Mouse (Mus musculus): ENCODE results near the gene Alpl. TPM values are rescaled to one million over a fixed set of nuclear protein-coding genes. Genes with fewer than 3 reads are reported as not detected.

Alpl gene
- total RNA-seq, 2 experiments from 2014 or later, result 22.5 to 22.9 TPM

GRCm38 (mm10) chr4:137801196-137801595, 5.0 kb upstream of the Alpl start:
- DNase-seq (ENCODE audit: low spot score), result no peak

DNA sequence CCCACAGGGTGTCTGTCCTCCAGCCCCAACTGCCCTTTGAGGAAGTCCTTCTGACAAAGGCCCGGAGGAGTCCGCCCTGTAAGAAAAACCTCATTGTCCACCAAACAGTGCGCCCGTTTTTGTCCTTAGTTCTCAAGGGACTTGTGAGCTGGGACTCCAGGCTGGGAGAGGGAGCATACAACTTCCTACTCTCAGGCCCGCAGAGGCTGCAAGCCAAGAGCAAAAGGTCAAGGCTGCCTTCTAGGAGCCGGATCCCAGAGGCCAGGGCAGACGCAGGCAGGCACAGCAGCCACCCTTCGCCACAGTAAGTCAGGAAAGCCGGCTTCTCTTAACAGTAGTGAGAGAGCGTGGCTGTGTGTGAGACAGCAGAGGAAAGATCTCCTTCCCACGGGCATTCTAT, 4.1 kb upstream of the Alpl start:
- DNase-seq (ENCODE audit: low spot score), result no peak

- DNase-seq (ENCODE audit: low spot score), result no peak
Observed at GRCm38 (mm10) chr4:137797038-137797437, 854 bp upstream of the Alpl start.

GRCm38 (mm10) chr4:137794178-137794900, 1.8 kb downstream of the Alpl start:
- no peak for DNase-seq (ENCODE audit: low spot score)

- no peak for DNase-seq (ENCODE audit: low spot score)
Observed at GRCm38 (mm10) chr4:137793611-137794010, 2.6 kb downstream of the Alpl start.

GRCm38 (mm10) chr4:137791440-137791839, 4.7 kb downstream of the Alpl start:
- DNase-seq (ENCODE audit: low spot score), result no peak

DNA sequence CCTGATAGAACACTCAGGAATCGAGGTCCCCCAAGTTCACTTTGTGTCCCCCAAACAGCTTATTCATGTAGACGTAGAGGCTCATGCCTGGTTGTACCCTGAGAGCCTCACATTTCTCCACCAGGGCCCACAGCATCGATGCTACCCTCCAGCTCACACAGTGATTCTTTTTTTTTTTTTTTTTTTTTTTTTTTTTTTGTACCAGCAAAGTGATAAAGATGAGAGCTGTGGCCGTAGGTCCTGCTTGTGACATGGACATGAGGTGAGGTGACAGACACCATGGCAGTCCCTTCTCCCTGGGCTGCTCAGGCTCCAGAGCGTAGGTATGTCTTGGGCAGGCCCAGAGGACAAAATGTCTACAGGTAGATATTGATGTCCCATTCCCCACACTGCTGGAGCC, 5.2 kb downstream of the Alpl start:
- DNase-seq (ENCODE audit: low spot score), result no peak

DNA sequence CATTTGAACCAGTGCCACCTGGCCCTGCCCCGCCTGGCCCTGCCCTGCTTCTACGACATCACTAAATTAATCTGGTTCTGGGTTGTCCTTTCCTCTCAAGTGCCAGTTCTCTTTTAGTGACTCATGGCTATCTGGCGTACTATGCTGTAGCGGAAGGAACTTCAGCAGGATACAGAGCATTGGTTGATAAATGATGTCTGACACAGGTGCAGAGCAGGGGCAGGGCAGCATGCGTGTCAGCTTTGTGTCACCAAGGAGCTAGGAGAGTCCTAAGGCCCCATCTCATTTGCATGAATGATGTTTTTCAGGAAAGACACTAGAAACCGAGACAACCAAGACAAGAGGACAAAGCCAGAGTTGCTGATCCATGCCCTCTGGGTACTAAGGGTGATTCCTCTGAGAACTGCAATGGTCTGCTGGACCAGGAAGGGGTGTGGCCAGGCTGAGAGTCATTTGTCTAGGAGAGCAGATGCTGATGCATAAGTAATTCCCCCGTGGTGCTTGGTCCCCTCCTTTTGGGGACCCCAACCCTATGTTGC, 7.6 kb downstream of the Alpl start:
- no peak for DNase-seq (ENCODE audit: low spot score)

DNA sequence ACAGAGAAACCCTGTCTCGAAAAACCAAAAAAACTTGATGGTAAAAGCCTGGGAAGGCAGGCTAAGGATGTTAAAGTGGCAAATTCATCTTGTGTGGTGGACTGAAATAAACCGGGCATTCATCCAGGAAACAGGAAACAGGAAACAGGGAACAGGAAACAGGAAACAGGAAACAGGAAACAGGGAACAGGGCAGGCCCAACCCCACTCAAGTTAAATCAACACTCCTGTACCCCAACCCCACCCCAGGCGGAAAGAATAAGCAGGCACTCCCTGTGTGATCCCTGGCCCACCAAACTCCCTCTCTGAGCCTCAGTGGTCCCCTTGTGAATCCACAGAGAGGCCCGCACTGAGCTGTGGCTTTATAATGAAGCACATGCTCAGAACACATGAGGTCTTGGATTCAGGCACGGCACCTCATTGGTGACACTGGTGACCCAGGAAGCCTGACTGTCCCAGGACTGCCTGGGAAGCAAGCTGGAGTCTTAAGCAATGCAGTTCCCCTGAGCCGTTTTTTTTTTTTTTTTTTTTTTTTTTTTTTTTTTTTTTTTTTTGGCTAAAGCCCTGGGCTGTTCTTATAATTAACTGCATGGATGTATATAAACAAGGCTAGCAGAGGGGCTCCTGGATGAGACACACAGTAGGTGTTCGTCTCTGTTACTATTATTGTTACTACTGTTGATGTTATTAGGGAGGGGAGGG, 8.4 kb downstream of the Alpl start:
- no peak for DNase-seq (ENCODE audit: low spot score)

DNA sequence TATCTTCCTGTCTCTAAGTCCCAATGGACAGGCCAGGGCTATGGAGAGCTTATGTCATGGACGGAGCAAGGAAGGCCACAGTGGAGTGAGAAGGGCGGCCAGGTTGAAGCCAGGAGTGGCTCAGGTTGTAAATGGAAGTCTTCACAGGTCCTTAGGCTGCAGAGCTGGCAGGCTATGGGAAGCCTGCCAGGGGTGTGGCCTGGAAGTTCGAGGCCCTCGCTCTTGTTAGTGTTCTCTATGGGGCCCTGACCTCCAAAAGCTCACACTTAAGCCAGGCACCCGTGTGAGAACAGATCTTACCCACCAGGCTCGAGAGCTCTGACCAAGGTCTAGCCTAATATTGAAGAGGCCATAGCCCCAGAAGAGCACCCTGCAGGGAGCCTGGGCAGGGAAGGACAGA, 9.7 kb downstream of the Alpl start:
- DNase-seq (ENCODE audit: low spot score), result no peak

DNA sequence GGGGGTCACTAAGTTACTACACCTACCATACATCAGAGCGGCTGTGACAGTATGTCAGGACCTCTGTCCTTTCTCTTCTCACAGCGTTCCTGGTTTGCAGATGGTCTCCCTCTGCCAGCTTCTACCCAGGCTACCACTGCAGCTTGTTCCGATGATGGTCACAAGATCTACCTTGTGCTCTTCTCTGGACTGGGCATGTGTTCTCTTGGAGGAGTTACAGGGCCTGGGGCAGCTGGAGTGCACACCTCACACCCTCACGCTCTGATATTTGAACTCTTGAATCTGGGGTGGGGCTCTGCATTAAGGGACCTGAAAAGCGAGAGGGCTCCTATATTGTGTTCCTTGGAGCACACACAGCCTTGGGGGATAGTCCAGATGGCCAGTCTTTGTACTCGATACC, 10.9 kb downstream of the Alpl start:
- peak; percentile 40 for DNase-seq (ENCODE audit: low spot score)

DNA sequence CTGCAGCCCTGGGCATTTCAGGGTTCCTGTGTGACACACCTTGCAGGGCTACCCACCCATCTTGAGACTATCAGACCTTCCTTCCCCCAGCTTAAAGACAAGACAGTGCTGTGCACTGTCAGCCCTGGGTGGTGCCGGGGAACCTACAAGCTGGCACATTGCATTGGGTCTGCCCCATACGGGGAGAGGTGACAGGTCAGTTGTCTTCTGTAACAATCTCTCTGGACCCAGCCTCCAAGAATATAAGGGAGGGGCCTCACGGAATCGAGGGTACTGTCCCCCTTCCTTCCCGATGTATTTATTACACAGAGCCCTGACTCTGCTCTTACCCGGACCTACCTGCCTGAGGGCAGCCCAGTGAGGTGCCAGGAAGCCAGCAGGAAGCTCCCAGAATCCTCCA, 11.4 kb downstream of the Alpl start:
- no peak for DNase-seq (ENCODE audit: low spot score)

DNA sequence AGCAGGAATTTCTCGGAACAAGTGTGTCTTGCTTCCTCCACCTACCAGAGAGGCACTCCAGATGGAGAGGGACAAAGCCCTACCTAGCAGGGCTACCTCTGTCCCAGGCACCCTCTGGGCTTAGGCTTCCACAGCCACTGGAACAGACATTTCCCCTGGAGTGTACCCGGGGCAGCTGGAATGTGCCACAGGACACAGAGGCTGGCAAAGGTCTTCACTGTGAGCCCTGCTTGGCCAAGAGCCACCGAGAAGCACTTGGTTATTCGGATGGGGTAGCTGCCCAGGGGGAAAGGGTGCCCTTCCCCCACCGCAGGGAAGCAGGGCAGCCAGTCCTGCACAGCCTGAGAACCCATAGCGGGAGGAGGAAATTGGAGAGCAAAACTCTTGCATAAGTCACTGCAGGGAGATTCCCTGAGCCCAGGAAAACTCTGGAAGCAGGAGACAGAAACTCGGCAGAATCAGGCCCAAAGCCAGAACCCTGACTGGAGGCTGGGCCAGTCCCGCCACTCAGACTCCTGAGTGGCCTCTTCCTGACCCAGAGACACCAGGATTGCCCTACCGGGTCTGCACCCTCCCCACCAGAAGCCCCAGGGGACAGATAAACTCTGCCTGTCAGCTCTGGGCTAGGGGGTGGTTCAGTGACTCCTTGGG, 12.5 kb downstream of the Alpl start:
- DNase-seq (ENCODE audit: low spot score), result peak; percentile 78

DNA sequence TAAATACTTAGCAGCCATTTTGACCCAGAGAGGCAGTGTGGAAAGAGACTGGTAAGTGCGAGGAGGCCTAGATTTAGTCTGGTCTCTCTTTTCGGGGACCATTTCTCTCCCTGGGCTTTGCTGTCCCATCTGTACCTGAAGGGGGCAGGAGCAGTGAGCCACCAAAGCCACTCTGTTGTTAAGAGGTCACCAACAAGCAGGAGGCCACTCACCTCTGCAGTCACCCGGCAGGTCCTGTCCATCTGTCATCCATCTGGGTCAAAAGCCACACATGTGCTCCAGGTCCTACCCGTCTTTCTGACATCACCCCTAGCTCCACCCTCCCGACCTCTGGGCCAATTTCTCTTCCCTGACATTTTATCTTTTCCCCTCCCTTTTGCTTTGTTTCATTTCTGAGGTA, 14.2 kb downstream of the Alpl start:
- DNase-seq (ENCODE audit: low spot score), result no peak

- no peak for DNase-seq (ENCODE audit: low spot score)
Observed at GRCm38 (mm10) chr4:137780986-137781385, 15.2 kb downstream of the Alpl start.

GRCm38 (mm10) chr4:137778397-137779184, 17.6 kb downstream of the Alpl start:
- no peak for DNase-seq (ENCODE audit: low spot score)

- DNase-seq (ENCODE audit: low spot score), result no peak
Observed at GRCm38 (mm10) chr4:137777866-137778265, 18.3 kb downstream of the Alpl start.

DNA sequence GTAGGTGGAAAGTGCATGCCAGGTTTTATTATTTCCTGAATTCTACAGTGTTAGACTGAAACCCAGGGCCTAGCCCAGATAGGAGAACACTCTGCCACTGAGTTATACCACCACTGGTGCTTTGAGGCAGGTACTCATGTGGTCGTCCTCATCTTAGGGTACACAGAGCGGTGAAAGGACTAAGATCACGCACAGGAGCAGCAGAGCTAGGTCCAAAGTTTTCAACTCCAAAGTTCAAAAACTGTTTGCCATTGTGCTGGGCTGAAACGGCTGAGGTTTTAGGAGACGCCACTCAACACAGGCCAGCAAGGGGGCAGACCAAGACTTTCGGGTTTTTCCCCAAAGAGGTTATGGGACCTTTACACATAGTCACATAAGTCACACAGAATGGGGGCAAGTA, 21.7 kb downstream of the Alpl start:
- DNase-seq (ENCODE audit: low spot score), result no peak

- no peak for DNase-seq (ENCODE audit: low spot score)
Observed at GRCm38 (mm10) chr4:137774013-137774412, 22.2 kb downstream of the Alpl start.

DNA sequence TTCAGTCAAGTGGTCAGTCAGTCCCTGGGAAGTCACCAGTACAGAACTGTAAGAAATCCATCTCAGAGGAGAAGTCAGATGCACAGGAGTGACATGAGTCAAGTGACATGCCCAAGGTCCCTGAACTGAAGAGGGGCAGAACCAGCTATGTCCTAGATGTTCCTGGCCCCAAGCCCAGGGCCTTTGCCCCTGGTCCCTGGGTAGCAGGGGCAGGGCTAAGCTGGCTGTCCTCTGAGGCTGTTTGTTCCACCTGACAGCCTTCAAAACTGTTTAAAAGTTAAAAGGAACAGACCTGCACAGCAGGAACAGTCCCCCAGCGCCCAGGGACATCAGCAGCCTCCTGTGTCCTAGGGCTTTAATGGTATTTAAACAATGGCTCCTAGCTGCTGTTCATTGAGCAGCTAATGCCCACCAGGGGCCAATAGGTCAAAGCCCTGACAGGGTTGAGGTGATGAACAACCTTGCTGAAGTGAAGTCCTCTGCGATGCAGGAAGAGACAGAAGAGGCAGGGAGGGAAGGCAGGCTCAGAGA, 22.8 kb downstream of the Alpl start:
- no peak for DNase-seq (ENCODE audit: low spot score)

DNA sequence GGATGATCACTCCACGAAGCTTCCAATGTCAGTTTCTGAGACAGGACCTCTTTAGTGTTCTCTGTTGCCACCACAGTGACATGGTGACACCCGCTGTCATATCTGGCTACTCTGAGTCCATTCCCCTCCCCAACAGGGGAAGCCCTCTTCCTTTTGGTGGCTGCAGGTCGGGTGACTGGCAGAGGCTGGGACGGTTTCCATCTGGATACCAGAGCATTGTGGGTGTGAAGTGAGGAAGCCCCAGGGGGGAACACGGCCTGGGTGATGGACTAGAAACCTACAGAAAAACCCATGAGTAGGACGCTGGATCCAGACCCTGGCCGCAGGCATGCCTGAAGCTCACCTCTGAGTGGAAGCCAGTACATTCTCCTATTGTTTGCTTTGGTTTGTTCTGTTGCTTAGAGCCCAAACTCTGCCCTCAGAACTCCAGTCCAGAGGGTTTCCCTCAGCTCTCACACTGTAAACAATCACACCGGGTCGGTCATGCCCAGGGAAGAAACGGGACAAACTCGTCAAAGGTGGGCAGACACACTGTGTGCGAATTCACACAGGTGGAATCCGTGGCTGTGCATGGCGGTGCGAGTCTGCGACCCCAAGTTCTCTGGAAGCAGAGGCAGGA, 23.6 kb downstream of the Alpl start:
- no peak for DNase-seq (ENCODE audit: low spot score)
